Mouse (Mus musculus) 416B (cell line): ENCODE results near the gene Irs2.
A peak's percentile ranks its signal among the peaks of the same experiment; 100 is the strongest.

Experiments used
- DNase-seq: peaks from one replicate; pipeline ENCODE4 v3.0.0; 2011; ENCODE audit warnings: low read depth

Gene Irs2

DNA sequence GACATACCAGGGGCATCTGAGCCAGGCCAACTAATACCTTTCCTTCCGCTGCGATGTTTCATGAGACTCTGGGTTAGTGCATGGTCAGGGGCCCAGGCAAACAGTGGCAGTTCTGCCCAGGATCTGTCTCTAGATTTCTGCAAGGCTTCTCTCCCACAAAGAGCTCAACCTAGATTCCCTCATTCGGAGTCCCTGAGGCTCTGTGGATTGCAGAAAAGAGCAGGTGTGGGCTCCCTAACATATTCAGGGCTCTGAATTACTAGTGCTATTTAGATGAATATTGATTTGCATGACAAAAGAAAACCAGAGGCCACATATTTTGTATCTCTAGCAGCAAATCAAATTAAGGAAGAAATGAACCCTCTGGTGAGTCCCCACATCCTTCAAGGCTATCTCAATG, 18.3 kb downstream of the Irs2 start:
- DNase-seq = no peak

DNA sequence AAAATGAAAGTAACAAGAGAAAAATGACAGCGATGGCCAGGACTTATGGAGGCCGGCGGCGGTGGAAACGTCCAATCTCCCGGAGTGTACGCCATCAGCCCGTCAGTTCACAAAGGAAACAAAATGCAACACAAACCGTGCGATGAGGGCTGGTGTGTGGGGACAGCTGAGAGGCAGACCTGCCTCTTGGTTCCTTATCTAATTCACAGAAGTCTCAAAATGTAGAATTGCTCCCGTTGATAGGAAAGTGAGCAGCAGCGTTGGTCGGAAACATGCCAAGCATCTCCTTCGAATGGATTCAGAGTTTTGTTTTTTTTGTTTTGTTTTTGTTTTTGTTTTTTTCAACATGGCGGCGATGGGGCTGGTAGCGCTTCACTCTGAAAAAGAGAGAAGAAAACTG, 21.6 kb downstream of the Irs2 start:
- DNase-seq = no peak

DNA sequence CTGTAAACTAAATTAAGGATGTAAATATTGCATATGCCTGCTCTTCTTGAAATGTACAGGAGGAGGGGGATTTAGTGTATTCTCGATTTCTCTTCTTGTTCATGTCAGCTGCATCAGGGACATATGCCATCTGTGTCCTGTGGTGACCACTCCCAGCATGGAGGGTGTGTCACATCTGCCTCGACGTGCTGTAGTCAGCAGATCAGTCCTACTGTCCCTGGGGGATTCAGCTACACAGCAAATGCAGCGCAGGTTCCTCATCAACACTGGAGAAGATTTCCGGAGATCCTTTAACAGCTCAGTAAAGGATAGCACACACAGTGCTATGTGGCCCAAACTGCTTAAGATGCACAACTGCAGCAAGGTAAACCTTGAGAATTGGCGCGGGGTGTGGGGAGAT, 23.2 kb downstream of the Irs2 start:
- no peak for DNase-seq

DNA sequence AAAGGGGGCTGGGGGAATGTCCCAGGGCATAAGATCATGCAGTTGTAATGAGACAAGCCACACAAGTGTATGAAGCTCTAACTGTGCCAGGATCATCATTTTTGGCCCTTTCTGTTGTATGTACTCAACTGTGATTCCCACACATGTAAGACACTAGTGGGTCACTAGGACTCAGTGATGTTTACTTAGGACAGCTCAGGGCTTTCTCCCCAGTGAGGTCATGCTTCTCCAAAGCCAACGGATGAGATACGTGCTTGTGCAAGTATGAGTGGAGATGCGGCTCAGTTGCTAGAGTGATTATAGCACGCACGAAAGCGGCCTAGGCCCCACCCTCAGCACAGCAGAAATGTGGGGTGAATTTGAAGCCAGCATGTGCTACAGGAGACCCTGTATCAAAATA, 27.4 kb downstream of the Irs2 start:
- no peak for DNase-seq

DNA sequence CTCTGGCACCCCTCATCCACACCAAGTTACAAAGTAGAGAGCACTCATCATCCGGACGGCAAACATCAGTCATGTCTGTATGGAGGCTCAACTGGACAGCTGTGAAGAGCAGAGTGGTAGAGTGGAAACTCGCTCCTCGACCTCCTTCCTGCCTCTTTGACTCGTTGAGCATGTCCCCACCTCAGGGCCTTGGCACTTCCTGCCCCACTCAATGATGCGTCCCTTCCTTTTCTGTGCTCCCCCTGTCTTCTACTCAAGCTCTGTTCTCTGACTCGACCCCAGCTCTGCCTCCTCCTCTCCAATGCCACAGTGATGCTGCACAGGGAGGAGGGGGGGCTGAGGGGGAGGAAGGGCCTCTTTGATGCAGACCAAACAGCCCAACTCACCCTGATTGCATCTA, 28.3 kb downstream of the Irs2 start:
- DNase-seq = no peak

DNA sequence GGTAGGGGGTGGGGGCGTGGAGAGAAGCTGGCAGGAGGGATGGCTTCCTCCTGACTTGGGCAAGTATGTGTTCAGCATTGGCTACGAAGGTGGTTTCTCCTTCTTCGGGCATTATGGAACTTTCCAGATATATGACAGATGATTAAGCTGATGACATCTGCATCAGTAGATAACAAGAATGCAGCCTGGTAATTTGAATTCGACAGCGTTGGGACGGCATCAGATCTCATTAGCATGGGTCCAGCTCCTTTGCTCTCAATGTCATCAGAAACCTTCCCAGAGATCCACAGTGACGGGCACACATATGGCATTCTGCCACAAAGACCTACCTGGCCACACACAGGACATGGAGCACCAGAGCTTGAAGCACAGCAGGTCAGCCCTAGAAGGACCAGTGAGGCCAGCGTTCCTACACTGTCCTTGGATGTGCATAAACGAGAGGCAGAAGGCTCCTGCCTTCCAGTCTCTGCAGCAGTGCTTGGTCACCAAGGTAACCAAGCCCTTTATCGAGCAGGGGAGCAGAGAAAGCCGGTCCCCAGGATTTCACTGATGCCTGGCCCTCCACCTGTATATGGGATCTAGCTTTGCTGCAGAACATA, 29.0 kb downstream of the Irs2 start:
- DNase-seq = no peak

DNA sequence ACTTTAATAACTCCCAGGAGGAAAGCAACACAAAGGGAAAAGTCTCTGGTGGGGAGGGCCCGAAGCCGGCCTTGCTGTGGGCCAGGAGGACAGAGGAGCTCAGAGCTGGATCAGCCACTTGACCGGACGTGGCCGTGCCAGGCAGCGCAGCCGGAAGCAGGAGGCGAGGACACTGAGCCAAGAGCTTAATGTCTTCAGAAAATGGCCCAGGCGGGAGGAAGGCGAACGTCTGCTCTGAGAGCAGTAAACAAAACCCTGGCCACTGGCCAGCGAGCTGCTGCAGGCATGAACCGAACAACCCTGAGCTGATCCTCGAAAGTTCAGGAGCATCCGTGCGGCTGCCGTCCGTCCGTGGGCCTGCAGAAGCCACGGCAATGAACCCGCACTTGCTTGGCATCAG, 29.9 kb downstream of the Irs2 start:
- DNase-seq = peak; percentile 66

DNA sequence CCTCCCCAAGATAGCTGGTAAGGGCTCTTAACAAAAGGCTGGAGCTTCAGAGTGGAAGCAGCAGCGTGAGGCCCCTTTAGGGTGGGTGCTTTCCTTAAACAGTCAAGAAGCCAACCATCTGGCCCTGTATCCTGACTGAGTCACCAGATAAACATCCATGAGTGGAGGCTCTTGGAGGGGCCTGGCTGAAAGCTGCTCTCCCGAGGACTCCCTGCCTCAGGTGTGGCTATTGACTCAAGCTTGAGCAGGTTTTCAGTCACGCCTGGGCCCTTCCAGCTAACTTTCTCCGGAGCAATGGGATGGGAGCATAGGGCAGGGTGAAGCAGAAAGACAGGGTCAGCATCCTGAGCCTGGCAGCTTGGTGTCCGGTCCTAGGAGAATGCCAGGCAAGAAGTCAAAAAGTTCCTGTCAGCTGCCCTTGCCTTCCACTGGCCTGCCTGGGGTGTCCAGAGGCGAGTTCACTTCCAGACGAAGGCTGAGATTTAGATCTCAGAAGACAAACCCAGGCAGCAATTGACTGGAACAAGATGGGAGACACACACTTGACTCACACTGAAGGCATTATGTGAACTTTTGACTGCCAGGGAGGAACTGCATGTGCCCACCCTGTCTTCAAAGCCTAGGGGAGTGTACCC, 30.4 kb downstream of the Irs2 start:
- peak; percentile 76 for DNase-seq

DNA sequence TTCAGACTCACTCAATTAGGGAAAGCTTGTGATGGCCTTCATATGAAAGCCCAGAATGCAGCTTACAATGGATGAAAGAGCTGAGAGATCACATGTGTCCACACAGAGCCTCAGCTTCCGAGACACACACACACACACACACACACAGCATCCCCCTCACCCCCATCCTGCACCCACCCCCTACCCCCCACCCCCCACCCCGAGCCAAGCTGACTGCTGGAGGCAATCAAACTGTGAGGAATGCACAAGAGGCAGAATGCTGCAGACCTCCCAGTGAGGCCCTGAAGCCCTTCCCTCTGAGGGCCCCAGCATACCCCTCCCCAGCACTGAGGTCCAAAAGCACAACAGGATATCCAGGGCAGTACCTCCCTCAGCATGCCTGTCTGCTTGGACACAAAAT, 33.6 kb downstream of the Irs2 start:
- no peak for DNase-seq

DNA sequence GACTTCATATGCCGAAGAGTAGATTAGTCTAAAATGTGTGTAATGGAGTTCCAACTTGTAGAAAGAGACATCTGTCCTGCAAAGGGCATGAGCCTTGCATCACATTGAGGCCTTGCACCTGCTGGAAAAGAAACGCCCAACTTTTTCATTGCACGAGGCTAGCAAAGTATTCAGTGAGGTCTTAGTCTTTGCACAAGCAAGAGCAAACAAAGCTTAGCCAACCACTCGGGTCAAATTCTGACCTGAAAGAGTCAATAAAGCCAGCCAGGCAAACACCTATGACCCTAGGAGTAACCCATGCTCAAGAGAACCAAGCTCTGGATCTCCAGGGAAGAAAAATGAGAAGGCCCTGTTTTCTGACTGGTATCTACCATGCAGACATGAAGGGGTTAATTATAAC, 34.1 kb downstream of the Irs2 start:
- no peak for DNase-seq

DNA sequence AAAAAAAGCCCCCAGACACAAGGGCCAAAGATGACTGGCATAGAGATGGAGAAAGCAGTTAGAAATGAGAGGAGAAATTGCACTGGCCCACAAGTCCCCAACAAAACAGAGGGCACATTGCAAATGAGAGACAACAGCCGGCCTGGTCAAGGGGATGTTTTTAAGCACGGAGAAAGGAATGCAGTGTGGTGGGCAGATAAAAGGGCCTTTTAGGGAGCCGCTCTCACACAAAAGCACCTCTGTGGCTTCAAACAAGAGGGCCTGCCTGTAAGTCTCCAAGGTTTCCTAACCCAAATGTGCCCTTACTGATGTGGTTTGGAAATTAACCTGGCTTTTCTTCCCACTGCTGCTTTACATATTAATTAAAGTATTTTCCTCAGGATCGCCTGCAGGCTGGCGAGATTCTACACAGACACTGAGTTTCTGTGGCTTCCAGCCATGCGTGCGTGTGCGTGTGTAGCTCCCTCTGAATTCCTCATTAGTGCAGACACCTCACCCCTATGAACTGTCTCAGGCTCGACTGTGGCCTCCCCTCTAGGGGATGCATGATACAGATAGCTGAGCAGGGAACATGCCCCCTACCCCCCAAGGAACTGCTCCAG, 35.3 kb downstream of the Irs2 start:
- no peak for DNase-seq

DNA sequence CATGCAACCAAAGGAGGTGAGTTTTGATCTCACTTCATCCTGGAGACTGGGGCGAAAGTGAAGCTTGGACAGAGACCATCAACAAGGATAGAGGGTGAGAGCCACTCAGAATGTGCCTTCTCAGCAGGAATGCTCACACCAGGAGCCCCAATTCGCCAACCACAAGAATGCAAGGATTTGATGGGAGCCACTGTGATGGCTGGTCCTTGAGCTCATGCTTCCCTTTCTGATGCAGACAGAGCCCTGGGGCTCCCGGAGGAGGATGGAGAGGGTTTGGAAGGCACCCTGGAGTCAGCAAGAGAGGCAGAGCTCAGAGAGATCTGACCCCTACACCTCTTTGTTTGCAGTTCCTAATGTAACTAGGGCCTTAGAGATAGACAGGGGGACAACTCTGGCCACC, 36.3 kb downstream of the Irs2 start:
- DNase-seq = no peak

DNA sequence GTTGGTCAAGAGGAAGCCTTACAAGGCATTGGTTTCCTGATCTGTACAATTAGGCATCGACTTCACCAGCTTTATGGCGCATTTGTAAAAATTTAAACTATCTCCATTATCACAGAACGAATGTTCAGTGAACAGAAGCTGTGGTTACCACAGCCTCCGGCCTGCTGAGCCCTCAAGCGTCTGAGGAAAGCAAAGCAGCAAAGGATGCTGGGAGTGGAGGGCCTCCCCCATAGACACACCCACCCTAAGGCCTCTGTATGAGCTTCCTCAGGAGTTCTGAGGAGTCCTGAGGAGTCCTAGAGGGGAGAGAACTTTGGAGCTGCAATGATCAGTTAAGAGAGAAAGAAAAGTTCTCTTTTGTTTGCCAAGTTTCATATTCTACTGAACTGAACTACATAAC, 36.7 kb downstream of the Irs2 start:
- DNase-seq = peak; percentile 65

DNA sequence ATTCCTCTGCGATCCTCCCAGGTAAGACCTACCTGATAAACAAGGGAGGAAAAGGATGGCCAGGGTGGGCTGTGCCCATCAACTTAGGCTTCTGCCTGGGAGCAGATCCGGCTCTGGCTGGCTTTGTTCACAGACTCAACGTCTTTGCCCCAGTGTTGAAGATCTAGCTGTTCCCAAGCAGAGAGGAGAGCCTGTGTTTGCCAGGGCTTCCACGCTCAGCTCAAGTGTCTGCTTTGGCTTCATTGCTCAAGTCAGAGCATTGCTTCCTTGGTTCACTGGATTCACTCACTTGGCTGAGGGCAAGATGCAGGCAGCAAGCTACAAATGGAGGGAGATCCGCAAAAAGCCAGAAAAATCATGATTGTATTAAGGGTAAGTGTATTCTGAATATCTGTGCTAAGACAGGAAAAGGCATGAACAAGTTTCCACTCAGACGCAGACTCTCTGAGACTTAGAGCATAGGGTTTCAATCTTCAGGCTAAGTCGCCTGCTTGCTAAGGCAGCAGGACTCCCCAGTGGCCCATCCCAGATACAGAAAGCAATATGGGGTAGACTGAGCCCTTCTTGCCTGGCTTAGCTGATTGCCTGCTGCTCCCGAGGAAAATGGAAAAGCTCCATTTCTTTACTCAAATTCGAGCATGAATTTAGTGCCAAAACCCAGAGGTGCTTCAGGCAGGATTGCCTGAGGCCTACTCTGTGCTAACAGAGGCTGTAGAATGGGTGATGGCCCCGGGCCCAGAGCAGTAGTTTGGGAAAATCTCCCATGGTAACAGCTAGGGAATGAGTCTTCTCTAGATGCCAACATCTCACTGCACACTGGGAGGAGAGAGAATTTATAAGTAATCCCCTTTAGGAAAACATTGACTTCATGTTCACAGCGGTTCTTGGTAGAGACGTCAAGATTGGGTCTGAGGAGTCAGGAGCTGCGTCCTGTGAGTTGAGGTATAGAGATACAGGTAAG, 37.5 kb downstream of the Irs2 start:
- DNase-seq = no peak

DNA sequence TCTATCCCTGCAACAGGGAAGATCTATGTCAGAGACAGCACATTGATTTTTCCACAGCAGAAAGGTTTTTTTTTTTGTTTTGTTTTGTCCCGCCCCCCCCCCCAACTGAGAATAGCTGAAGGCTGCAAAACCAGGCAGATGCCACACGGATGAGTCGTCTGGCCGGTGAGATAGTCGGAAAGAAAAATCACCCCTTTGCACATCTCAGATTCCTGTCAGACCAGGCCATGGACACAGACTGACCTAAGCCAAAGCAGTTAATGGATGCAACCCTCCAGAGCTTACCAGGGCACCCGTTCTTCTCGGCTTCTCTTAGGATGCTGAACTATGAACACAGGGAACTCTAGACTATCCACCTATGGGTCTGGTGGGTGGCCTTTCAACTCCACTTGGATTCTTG, 39.6 kb downstream of the Irs2 start:
- DNase-seq = no peak

DNA sequence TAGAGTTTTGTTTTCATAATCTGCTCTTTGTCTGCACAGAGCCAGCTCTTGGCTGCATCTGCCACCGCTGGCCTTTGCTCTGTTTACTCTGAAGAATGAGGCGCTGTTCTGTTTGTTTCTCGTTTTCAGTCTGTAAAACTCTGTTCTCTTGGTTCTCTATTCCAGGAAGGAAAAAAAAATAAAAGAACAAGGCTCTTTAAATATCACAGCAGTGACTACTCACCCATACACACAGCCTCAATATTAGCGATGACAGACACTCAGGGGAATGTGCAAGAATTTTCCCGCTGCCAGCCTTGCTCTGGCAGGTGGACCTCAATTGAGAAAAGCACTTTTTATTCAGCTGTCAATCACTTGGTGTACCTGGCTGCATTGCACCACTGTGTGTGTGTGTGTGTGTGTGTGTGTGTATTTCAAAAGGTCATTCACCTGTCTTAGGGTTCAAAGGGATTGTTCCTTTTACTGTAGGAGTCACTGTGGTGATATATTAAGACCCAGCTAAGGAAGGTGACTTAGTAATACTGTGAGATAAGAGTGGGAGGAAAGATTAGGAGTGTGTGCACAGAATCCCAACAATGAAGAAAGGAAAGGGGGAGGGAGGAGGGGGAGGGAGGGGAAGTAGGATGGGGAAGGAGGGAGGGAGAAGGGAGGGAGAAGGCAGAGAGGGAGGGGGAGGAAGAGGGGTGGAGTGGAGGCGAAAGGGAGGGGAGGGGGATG, 42.7 kb downstream of the Irs2 start:
- no peak for DNase-seq

DNA sequence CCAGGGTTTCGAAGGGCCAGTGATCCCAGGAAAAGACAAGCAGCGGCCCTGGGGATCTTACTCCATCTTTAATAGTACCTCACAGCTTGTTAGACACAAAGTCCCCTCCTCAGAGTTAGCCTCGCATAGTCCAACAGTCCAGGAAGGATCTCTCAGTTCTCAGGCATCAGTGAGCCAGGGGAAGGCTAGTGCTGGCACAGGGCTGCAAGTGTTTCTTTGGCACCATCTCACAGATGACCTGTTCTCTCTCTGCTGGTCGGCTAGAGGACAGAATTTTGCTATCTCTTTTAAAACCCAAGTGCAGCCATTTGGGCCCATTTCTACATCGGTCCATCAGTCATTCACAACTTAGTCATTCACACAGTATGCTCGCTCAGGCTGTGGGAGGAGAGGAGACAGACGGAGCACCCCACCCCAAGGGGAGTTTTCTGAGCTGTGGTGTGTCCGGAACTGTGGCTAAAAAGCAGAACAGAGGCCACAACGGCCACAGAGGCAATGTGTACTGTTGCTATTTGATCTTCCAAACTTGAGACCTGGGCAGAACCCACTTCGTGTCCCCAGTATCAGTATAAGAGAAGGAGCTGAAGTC, 43.7 kb downstream of the Irs2 start:
- peak; percentile 74 for DNase-seq

DNA sequence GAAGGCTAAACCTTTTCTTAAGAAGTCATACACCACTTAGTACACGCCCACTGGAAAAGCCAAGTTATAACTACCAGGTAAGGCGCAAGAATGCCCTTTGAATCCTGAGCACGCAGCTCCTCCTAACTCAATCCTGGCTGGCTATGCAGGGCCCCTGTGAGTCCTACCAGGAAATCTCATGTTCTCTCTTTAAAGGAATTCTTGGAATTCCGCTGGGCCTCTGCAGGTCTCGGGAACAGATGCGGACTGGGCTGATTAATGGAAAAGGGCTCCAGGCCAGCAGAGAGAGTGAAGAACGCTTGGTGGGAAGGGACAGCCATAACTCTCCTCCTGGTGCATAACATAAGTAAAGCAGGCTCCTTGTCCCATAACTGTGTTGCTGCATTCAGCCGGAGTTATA, 46.3 kb downstream of the Irs2 start:
- DNase-seq = no peak

DNA sequence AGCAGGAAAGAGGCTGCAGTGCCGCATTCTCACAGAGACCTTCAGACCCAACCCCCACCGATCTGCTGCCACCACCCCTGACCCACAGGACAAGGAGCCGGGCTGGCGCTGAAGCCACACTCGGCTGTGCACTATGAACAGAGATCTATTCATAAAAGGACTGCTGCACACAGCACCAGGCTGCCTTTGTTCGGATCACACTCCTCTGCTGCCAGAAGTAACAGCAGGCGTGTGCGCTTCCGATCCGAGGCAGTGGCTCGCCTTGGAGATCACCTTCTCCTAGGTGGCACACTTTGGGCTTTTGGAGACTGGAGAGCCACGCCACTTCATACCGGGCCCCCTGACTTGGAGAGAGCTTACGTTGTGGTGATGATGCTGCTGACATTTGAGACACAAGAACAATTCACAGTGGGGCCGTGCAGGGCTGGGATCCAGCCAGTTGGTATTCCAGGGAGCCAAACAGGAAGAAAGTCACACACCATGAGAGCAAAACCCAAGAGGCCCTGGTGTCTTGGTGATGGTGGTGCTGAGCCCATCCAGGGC, 47.9 kb downstream of the Irs2 start:
- DNase-seq = peak; percentile 62

DNA sequence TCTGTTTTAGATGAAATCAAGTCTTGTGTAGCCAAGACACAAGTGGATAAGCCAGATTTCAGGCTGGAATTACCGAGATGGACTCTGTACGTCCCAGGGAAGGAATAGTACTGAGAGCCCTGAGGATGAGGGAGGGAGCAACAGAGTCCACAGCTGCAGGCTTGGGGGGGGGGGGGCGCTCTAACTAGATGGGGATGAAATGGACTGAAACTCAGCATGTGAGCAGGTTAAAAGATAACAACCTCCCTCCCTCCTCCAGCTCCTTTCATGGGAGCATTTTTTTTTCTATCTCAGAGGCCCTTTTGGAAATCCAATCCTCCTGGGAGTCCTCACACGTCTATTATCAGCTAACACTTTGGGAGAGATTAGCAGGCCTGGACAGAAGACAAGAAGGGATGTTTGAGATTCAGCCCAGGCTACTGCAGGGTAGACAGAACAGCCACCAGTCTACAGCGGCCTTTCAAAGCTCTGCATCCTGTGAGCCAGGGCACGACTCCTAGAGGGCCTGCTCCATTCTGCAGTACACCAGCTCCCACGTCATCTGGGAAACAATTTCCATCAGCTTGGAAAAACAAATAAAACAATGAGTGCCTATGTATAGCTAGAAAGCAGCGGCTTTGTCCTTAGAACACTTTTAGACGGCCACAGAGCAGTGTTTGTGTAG, 50.8 kb downstream of the Irs2 start:
- no peak for DNase-seq
